Mouse (Mus musculus) CH12.LX (cell line): ENCODE data around the gene Dlgap3. TPM values are rescaled to one million over a fixed set of nuclear protein-coding genes. Genes with fewer than 3 reads are reported as not detected.

Source experiments
- DNase-seq: peaks from one replicate; pipeline ENCODE4 v3.0.0-alpha.2; 2013; ENCODE audit errors: extremely low read depth
- H3K27ac ChIP-seq: 2 replicates; pipeline ENCODE4 v1.5.1; 2012; ENCODE audit warnings: low read depth, mild to moderate bottlenecking, control low read depth, moderate library complexity; ENCODE audit not compliant: insufficient read depth
- H3K27me3 ChIP-seq: replicated peaks from 2 replicates; pipeline ENCODE3; 2012; ENCODE audit warnings: inconsistent platforms
- H3K36me3 ChIP-seq, 2 experiments: replicated peaks in 1 of 2; 2 replicates each; pipeline versions ENCODE3 to v1.6.1; 2012; ENCODE audit warnings: inconsistent platforms in 1 of 2, low read length in 1 of 2, mild to moderate bottlenecking in 1 of 2, mixed read lengths in 1 of 2, moderate library complexity in 1 of 2; ENCODE audit not compliant: control insufficient read depth in 1 of 2, insufficient read depth in 1 of 2
- H3K4me1 ChIP-seq, 2 experiments: 2 replicates each; pipeline ENCODE4 v1.6.1; 2012; ENCODE audit warnings: inconsistent platforms in 1 of 2, moderate library complexity in 1 of 2; ENCODE audit not compliant: insufficient read depth in 2 of 2, control insufficient read depth in 1 of 2
- H3K4me2 ChIP-seq: 2 replicates; pipeline ENCODE4 v1.6.1; 2012; ENCODE audit warnings: low read depth, mild to moderate bottlenecking, control low read depth; ENCODE audit not compliant: poor library complexity, insufficient read depth, severe bottlenecking
- H3K4me3 ChIP-seq, 3 experiments: fragments of 150-350 bp in 1 of 3; sonication (generic) in 1 of 3; replicated peaks in 1 of 3; 2 replicates each; pipeline versions ENCODE3 to v1.5.1; 2011 to 2012; ENCODE audit warnings: low read depth in 2 of 3, low read length in 2 of 3, mild to moderate bottlenecking in 2 of 3, moderate library complexity in 2 of 3, control low read depth in 1 of 3, improper control_type of control experiment in 1 of 3, inconsistent platforms in 1 of 3, mixed read lengths in 1 of 3; ENCODE audit not compliant: poor library complexity in 1 of 3
- H3K79me2 ChIP-seq: replicated peaks from 2 replicates; pipeline ENCODE4 v1.6.1; 2012; ENCODE audit warnings: mild to moderate bottlenecking, moderate library complexity; ENCODE audit not compliant: control insufficient read depth, poor library complexity, insufficient read depth, severe bottlenecking; ENCODE audit errors: extremely low read depth
- H3K9ac ChIP-seq: 2 replicates; pipeline ENCODE4 v1.6.1; 2012; ENCODE audit warnings: low read depth, mild to moderate bottlenecking, control low read depth, moderate library complexity; ENCODE audit not compliant: insufficient read depth
- H3K9me3 ChIP-seq: replicated peaks from 2 replicates; pipeline ENCODE3; 2012; ENCODE audit warnings: low read length, inconsistent platforms, mixed read lengths
- CHD2 ChIP-seq: IDR thresholded peaks from 2 replicates; pipeline ENCODE4 v1.6.1; 2011; ENCODE audit warnings: low read length, improper control_type of control experiment
- CTCF ChIP-seq, 2 experiments: IDR thresholded peaks in 1 of 2; conservative IDR thresholded peaks in 1 of 2; 2 replicates each; pipeline ENCODE4 v1.5.1; 2011 to 2012; ENCODE audit warnings: low read depth in 2 of 2, low read length in 2 of 2, improper control_type of control experiment in 1 of 2, inconsistent platforms in 1 of 2, mild to moderate bottlenecking in 1 of 2, moderate library complexity in 1 of 2
- ELF1 ChIP-seq: IDR thresholded peaks from 2 replicates; pipeline ENCODE4 v1.6.1; 2014; ENCODE audit warnings: low read depth, mild to moderate bottlenecking, inconsistent platforms, low read length, improper control_type of control experiment
- EP300 ChIP-seq: IDR thresholded peaks from 2 replicates; pipeline ENCODE4 v1.6.1; 2011; ENCODE audit warnings: low read length, improper control_type of control experiment
- GABPA ChIP-seq: IDR thresholded peaks from 2 replicates; pipeline ENCODE4 v1.6.1; 2012; ENCODE audit warnings: low read depth, low read length, improper control_type of control experiment, inconsistent platforms; ENCODE audit not compliant: insufficient replicate concordance
- HCFC1 ChIP-seq: IDR thresholded peaks from 2 replicates; pipeline ENCODE4 v1.6.1; 2012; ENCODE audit warnings: low read depth, mild to moderate bottlenecking, inconsistent platforms, low read length, improper control_type of control experiment
- JUN ChIP-seq: IDR thresholded peaks from 2 replicates; pipeline ENCODE4 v1.6.1; 2011; ENCODE audit warnings: low read depth, mild to moderate bottlenecking, low read length, improper control_type of control experiment, moderate library complexity; ENCODE audit not compliant: insufficient read depth
- JUND ChIP-seq: conservative IDR thresholded peaks from 2 replicates; pipeline ENCODE4 v1.6.1; 2011; ENCODE audit warnings: low read depth, low read length, improper control_type of control experiment
- KAT2A ChIP-seq: IDR thresholded peaks from 2 replicates; pipeline ENCODE4 v1.6.1; 2012; ENCODE audit warnings: low read length, improper control_type of control experiment, inconsistent platforms; ENCODE audit not compliant: insufficient replicate concordance
- MAFK ChIP-seq: IDR thresholded peaks from 2 replicates; pipeline ENCODE4 v1.6.1; 2011; ENCODE audit warnings: low read length, improper control_type of control experiment; ENCODE audit not compliant: insufficient replicate concordance
- MXI1 ChIP-seq: IDR thresholded peaks from 2 replicates; pipeline ENCODE4 v1.6.1; 2011; ENCODE audit warnings: mild to moderate bottlenecking, low read depth, low read length, improper control_type of control experiment
- MYC ChIP-seq: IDR thresholded peaks from 2 replicates; pipeline ENCODE4 v1.6.1; 2011; ENCODE audit warnings: low read depth, mild to moderate bottlenecking, improper control_type of control experiment, low read length
- NELFE ChIP-seq: IDR thresholded peaks from 2 replicates; pipeline ENCODE4 v1.6.1; 2011; ENCODE audit warnings: low read depth, low read length, improper control_type of control experiment
- PAX5 ChIP-seq: IDR thresholded peaks from 2 replicates; pipeline ENCODE4 v1.6.1; 2012; ENCODE audit warnings: low read length, inconsistent platforms, mixed read lengths
- RAD21 ChIP-seq: IDR thresholded peaks from 2 replicates; pipeline ENCODE4 v1.6.1; 2011; ENCODE audit warnings: low read depth, mild to moderate bottlenecking, low read length, improper control_type of control experiment, moderate library complexity
- SIN3A ChIP-seq: IDR thresholded peaks from 2 replicates; pipeline ENCODE4 v1.6.1; 2012; ENCODE audit warnings: low read length, improper control_type of control experiment, inconsistent platforms
- SMC3 ChIP-seq: IDR thresholded peaks from 2 replicates; pipeline ENCODE4 v1.6.1; 2011; ENCODE audit warnings: low read depth, low read length, improper control_type of control experiment
- TCF12 ChIP-seq: IDR thresholded peaks from 2 replicates; pipeline ENCODE4 v1.6.1; 2014; ENCODE audit warnings: low read depth, mild to moderate bottlenecking, inconsistent platforms, low read length, improper control_type of control experiment
- UBTF ChIP-seq: IDR thresholded peaks from 2 replicates; pipeline ENCODE4 v1.6.1; 2012; ENCODE audit warnings: low read depth, mild to moderate bottlenecking, inconsistent platforms, low read length, improper control_type of control experiment, moderate library complexity
- USF2 ChIP-seq: conservative IDR thresholded peaks from 2 replicates; pipeline ENCODE4 v1.6.1; 2011; ENCODE audit warnings: low read depth, low read length, improper control_type of control experiment
- ZKSCAN1 ChIP-seq: IDR thresholded peaks from 2 replicates; pipeline ENCODE4 v1.6.1; 2012; ENCODE audit warnings: low read depth, inconsistent platforms, low read length, improper control_type of control experiment, borderline replicate concordance
- ZNF384 ChIP-seq: IDR thresholded peaks from 2 replicates; pipeline ENCODE4 v1.6.1; 2012; ENCODE audit warnings: low read depth, low read length, improper control_type of control experiment, inconsistent platforms
- dilution Hi-C: fragments of 300-500 bp; cut with MboI; formaldehyde crosslinking; loops from 2 replicates; pipeline ENCODE4 v1.14.3; 2020; ENCODE audit warnings: low sequenced_read_pairs; ENCODE audit not compliant: extremely low pct_unique_long_range_greater_than_20kb, extremely low pct_ligation_motif_present
- in situ Hi-C: fragments of 300-500 bp; cut with MboI; formaldehyde crosslinking; loops from 3 replicates; pipeline ENCODE4 v1.14.3; 2019; ENCODE audit warnings: low sequenced_read_pairs, low pct_ligation_motif_present, low pct_unique_long_range_greater_than_20kb, mixed read lengths
- polyA plus RNA-seq: library from polyadenylated mRNA; unstranded; fragments of >175 nt; gene quantifications from 2 replicates; pipeline ENCODE4 v1.2.1, GENCODE M21; 2012; ENCODE audit warnings: low read depth; ENCODE audit not compliant: insufficient read length
- total RNA-seq, 2 experiments: library from RNA; depleted of rRNA; stranded (reverse); fragments of 300-350 nt in 1 of 2; fragments of >200 nt in 1 of 2; gene quantifications; 2 replicates each; pipeline ENCODE4 v1.2.3; 2012 to 2014

The Dlgap3 gene
- total and polyA plus RNA-seq, 3 experiments, result 0.07 to 0.55 (median 0.08) TPM

DNA sequence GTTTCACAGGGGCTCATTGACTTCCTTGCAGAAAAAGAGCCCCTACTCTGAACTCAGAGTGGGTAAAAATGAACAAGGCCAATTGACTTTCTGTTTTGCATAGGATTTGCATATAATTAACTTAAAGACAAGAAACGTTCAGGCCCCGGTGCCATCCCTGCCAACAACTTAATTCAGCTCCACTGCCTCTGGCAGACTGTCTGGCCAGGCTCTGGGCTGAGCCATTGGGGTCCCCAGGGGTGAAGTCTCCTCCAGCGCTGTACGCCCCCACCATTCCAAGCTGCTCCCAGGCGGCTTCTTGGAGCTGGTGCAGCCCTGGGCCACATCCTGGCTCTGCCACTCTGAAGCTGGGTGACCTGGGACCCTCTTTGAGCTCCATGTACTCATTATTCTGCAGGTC lies 63.5 kb downstream of the Dlgap3 start:
- H3K4me1 ChIP-seq, result peaks cover 3 to 6% of the 10 kb centered on the region in 2 experiments; a peak in 3 of 4 replicates
- no peak for TF ChIP-seq PAX5
- no peak for TF ChIP-seq MAFK
- TF ChIP-seq USF2, result no peak
- TF ChIP-seq EP300, result no peak
- no peak for TF ChIP-seq JUN
- TF ChIP-seq ZKSCAN1, result no peak
- TF ChIP-seq GABPA, result no peak
- TF ChIP-seq, all 38 proteins: peak for 0
- Histone ChIP-seq H3K4me2 (no peak overlapping the region), H3K79me2 (no peaks in the 10 kb centered on the region), H3K4me3 (no peak overlapping the region), H3K9ac (no peak overlapping the region), H3K9me3 (no peaks in the 10 kb centered on the region), H3K27me3 (peaks cover 69% of the 10 kb centered on the region), H3K36me3 (no peaks in the 10 kb centered on the region), H3K27ac (no peak overlapping the region)
- DNase-seq, result no peak
- in situ Hi-C loops, result no loop called here
- dilution Hi-C loops, result no loop called here

DNA sequence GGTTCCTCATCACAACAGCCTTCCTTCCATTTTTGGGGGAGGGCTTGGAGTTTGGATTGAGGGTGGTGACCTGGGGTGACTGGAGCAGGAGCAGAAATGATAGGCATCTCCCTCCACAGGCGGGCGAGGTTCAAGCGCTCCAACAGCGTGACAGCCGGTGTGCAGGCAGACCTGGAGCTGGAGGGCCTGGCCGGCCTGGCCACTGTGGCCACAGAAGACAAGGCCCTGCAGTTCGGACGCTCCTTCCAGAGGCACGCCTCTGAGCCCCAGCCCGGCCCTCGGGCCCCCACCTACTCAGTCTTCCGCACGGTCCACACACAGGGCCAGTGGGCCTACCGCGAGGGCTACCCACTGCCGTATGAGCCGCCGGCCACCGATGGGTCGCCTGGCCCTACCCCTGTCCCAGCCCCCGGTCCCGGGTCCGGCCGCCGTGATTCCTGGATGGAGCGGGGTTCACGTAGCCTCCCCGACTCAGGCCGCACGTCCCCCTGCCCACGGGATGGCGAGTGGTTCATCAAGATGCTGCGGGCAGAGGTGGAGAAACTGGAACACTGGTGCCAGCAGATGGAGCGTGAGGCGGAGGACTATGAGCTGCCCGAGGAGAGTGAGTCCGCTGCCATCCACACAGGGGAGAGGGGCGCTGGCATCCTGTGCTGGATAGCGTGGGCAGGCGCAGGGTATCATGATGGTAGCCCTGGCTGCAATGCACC lies 64.6 kb downstream of the Dlgap3 start:
- dilution Hi-C loops (no loop called here), in situ Hi-C loops (no loop called here)
- H3K4me1 ChIP-seq, result peaks cover 3 to 6% of the 10 kb centered on the region in 2 experiments; a peak in 3 of 4 replicates
- H3K4me3 ChIP-seq, result no peak overlapping the region
- H3K27ac ChIP-seq, result no peak overlapping the region
- H3K9me3 ChIP-seq, result no peaks in the 10 kb centered on the region
- no peak for DNase-seq
- H3K27me3 ChIP-seq, result peaks cover 70% of the 10 kb centered on the region
- no peaks in the 10 kb centered on the region for H3K79me2 ChIP-seq
- no peak overlapping the region for H3K4me2 ChIP-seq
- H3K36me3 ChIP-seq, result no peaks in the 10 kb centered on the region
- H3K9ac ChIP-seq, result no peak overlapping the region
- TF ChIP-seq JUN (no peak), ZNF384 (no peak), JUND (no peak), KAT2A (no peak)
- TF ChIP-seq, all 38 proteins: peak for 0

DNA sequence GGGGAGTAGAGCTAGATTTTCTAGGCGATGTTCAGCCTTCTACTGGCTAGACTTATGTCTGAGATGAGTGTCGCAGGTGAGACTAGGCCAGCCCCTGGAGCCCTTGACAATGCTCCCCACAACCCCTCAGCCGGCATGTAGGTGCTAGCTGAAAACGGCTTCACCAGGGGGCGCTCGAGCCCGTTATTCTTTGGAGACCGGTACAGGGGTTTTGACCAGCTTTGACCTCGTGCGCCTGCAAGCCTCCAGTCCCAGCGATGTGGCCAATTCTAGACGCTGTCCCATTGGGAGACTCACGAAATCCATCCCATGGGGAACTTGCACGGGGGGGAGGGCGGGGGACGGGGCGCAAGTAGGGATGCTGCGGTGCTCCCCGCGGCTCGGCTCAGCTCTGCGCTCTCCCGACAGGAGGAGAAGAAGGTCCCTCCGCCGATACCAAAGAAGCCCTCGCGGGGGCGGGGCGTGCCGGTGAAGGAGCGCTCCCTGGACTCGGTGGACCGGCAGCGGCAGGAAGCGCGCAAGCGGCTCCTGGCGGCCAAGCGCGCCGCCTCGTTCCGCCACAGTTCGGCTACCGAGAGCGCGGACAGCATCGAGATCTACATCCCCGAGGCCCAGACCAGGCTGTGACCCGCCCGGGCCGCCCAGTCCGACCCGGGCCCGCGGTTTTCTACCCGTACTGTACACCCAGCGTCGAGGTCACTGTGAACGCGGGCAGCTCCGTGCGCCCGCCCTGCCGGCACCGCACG lies 66.9 kb downstream of the Dlgap3 start:
- H3K79me2 ChIP-seq, result no peaks in the 10 kb centered on the region
- H3K4me3 ChIP-seq, result peak overlapping the region; percentile 20 to 59 (median 49)
- H3K27ac ChIP-seq, result no peak overlapping the region
- peaks cover 3 to 6% of the 10 kb centered on the region in 2 experiments; a peak in 3 of 4 replicates for H3K4me1 ChIP-seq
- dilution Hi-C loops, result no loop called here
- H3K27me3 ChIP-seq, result peaks cover 77% of the 10 kb centered on the region
- H3K9me3 ChIP-seq, result no peaks in the 10 kb centered on the region
- H3K36me3 ChIP-seq, result no peaks in the 10 kb centered on the region
- H3K9ac ChIP-seq, result peak overlapping the region; percentile 50
- peak; percentile 86 for DNase-seq
- peak overlapping the region; percentile 89 for H3K4me2 ChIP-seq
- in situ Hi-C loops, result no loop called here
- TF ChIP-seq SIN3A (0 out of 2 replicates have a peak, but pooled peaks have one; percentile 30), PAX5 (no peak), TCF12 (0 out of 2 replicates have a peak, but pooled peaks have one; percentile 26), SMC3 (peak; percentile 70), ELF1 (0 out of 2 replicates have a peak, but pooled peaks have one; percentile 27), UBTF (peak; percentile 70), HCFC1 (peak; percentile 25; the same call in 1 of the 2 replicates), USF2 (no peak), MYC (peak; percentile 74; the same call in 1 of the 2 replicates), RAD21 (peak; percentile 54), MXI1 (peak; percentile 56; the same call in 1 of the 2 replicates), CTCF (conservative IDR thresholded peaks at IDR 0.05 in 1 of 2, IDR thresholded peaks at IDR 0.05 in 1 of 2; ENCODE audit: low read depth in 2 of 2, low read length in 2 of 2) (peak; percentile 25 to 78; a peak in 2 of 4 replicates), NELFE (peak; percentile 38; the same call in 1 of the 2 replicates), CHD2 (no peak)
